Mouse (Mus musculus): ENCODE data around the gene Cfap298.

DNA sequence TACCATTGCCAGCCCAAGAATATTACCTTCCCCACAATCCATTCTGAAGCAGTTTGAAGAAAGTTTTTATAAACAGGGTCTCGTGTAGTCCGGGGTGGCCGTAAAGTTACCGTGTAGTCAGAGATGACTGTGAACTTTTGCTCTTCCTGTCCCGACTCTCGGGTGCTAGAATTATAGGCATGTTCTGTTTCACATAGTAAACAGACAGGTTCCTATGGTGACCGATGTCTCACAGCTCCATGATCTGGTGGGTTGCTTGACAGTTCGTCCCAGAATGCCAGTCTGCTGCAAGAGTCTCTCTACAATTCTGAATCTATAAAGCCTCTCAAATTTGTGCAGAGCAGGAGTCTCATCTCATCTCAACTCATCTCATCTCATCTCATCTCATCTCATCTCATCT lies 42.8 kb downstream of the Cfap298 start:
- TF ChIP-seq CTCF (IDR thresholded peaks at IDR 0.05; ENCODE audit: control insufficient read depth, insufficient read depth, low read length) = no peak
- no peak for TF ChIP-seq POLR2A (IDR thresholded peaks at IDR 0.05; ENCODE audit: borderline replicate concordance, control insufficient read depth, low read depth, low read length)

Data from bone marrow, adult 2 months (tissue).